Mouse (Mus musculus): ENCODE data around the gene Afap1. TPM values are rescaled to one million over a fixed set of nuclear protein-coding genes. Genes with fewer than 3 reads are reported as not detected.

Afap1 gene
- polyA plus RNA-seq, 1 experiment from 2014 or later = 73.7 TPM

DNA sequence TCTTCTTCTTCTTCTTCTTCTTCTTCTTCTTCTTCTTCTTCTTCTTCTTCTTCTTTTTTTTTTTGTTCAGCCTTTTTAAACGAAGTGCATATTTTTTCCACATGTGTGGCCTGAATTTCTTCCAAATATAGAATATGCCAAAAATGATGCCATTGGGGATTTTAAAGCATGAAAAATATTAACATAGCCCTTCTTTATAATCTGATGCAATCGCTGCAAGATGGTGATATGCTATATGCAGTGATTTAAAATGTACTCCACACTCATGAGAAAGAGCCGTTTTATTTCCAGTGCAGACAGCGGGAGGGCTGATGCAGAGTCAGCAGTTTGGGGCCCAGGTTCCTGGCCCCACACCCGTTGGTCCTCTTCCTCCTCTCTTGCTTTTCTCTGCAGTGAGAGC, 55.9 kb downstream of the Afap1 start:
- ATAC-seq (ENCODE audit: low read depth) = no peak
- H3K4me3 ChIP-seq (ENCODE audit: low read depth, low read length) = no peak overlapping the region
- no peaks in the 10 kb centered on the region for H3K4me1 ChIP-seq (ENCODE audit: control insufficient read depth, insufficient read depth, low read length)
- peaks cover 50% of the 10 kb centered on the region for H3K36me3 ChIP-seq (ENCODE audit: control insufficient read depth, insufficient read depth, low read length)
- no peak overlapping the region for H3K4me2 ChIP-seq (ENCODE audit: low read depth, low read length)
- WGBS = 75% methylated on average over 5 of the region's 5 CpGs
- H3K27me3 ChIP-seq (ENCODE audit: control insufficient read depth, insufficient read depth, low read length) = no peaks in the 10 kb centered on the region
- no peak overlapping the region for H3K9ac ChIP-seq (replicated peaks; ENCODE audit: low read depth, low read length)
- H3K9me3 ChIP-seq (ENCODE audit: control insufficient read depth, low read length) = no peaks in the 10 kb centered on the region
- H3K27ac ChIP-seq (ENCODE audit: low read depth, low read length) = no peak overlapping the region

GRCm38 (mm10) chr5:35950504-35950903, 57.4 kb downstream of the Afap1 start:
- Histone ChIP-seq H3K4me1 (ENCODE audit: control insufficient read depth, insufficient read depth, low read length) (peaks cover 3% of the 10 kb centered on the region; the same call in 1 of the 2 replicates), H3K9me3 (ENCODE audit: control insufficient read depth, low read length) (no peaks in the 10 kb centered on the region), H3K9ac (replicated peaks; ENCODE audit: low read depth, low read length) (no peak overlapping the region), H3K4me3 (ENCODE audit: low read depth, low read length) (no peak overlapping the region), H3K27ac (ENCODE audit: low read depth, low read length) (no peak overlapping the region), H3K27me3 (ENCODE audit: control insufficient read depth, insufficient read depth, low read length) (no peaks in the 10 kb centered on the region), H3K4me2 (ENCODE audit: low read depth, low read length) (no peak overlapping the region), H3K36me3 (ENCODE audit: control insufficient read depth, insufficient read depth, low read length) (peaks cover 43% of the 10 kb centered on the region)
- no peak; the same call in 1 of the 2 replicates for ATAC-seq (ENCODE audit: low read depth)
- 47% methylated on average over 7 of the region's 7 CpGs for WGBS

- Histone ChIP-seq H3K27ac (ENCODE audit: low read depth, low read length) (no peak overlapping the region; the same call in 1 of the 2 replicates), H3K9me3 (ENCODE audit: control insufficient read depth, low read length) (no peaks in the 10 kb centered on the region)
Measured at GRCm38 (mm10) chr5:35954055-35954718, 61.1 kb downstream of the Afap1 start.

GRCm38 (mm10) chr5:35956268-35956667, 63.1 kb downstream of the Afap1 start:
- ATAC-seq (ENCODE audit: low read depth) = no peak

More at GRCm38 (mm10) chr5:35954055-35954718, 61.1 kb downstream of the Afap1 start:
- ATAC-seq (ENCODE audit: low read depth) = no peak
- Histone ChIP-seq H3K27me3 (ENCODE audit: control insufficient read depth, insufficient read depth, low read length) (no peaks in the 10 kb centered on the region), H3K36me3 (ENCODE audit: control insufficient read depth, insufficient read depth, low read length) (peaks cover 32% of the 10 kb centered on the region), H3K9ac (replicated peaks; ENCODE audit: low read depth, low read length) (no peak overlapping the region), H3K4me1 (ENCODE audit: control insufficient read depth, insufficient read depth, low read length) (peaks cover 3% of the 10 kb centered on the region; the same call in 1 of the 2 replicates), H3K4me3 (ENCODE audit: low read depth, low read length) (no peak overlapping the region), H3K4me2 (ENCODE audit: low read depth, low read length) (no peak overlapping the region)
- WGBS = 46% methylated on average over 12 of the region's 12 CpGs

GRCm38 (mm10) chr5:35958681-35959080, 65.6 kb downstream of the Afap1 start:
- Histone ChIP-seq H3K9me3 (ENCODE audit: control insufficient read depth, low read length) (no peaks in the 10 kb centered on the region), H3K4me2 (ENCODE audit: low read depth, low read length) (no peak overlapping the region), H3K36me3 (ENCODE audit: control insufficient read depth, insufficient read depth, low read length) (peaks cover 30% of the 10 kb centered on the region; the same call in 1 of the 2 replicates), H3K27me3 (ENCODE audit: control insufficient read depth, insufficient read depth, low read length) (no peaks in the 10 kb centered on the region), H3K4me1 (ENCODE audit: control insufficient read depth, insufficient read depth, low read length) (peaks cover 3% of the 10 kb centered on the region; the same call in 1 of the 2 replicates), H3K9ac (replicated peaks; ENCODE audit: low read depth, low read length) (no peak overlapping the region), H3K27ac (ENCODE audit: low read depth, low read length) (no peak overlapping the region), H3K4me3 (ENCODE audit: low read depth, low read length) (no peak overlapping the region)
- WGBS = 82% methylated on average over 2 of the region's 2 CpGs
- no peak for ATAC-seq (ENCODE audit: low read depth)

More at GRCm38 (mm10) chr5:35956268-35956667, 63.1 kb downstream of the Afap1 start:
- WGBS = 96% methylated on average over 1 of the region's 1 CpGs
- Histone ChIP-seq H3K9ac (replicated peaks; ENCODE audit: low read depth, low read length) (no peak overlapping the region), H3K9me3 (ENCODE audit: control insufficient read depth, low read length) (no peaks in the 10 kb centered on the region), H3K27me3 (ENCODE audit: control insufficient read depth, insufficient read depth, low read length) (no peaks in the 10 kb centered on the region), H3K4me3 (ENCODE audit: low read depth, low read length) (no peak overlapping the region), H3K4me2 (ENCODE audit: low read depth, low read length) (no peak overlapping the region), H3K27ac (ENCODE audit: low read depth, low read length) (no peak overlapping the region), H3K36me3 (ENCODE audit: control insufficient read depth, insufficient read depth, low read length) (peaks cover 28% of the 10 kb centered on the region), H3K4me1 (ENCODE audit: control insufficient read depth, insufficient read depth, low read length) (peaks cover 3% of the 10 kb centered on the region; the same call in 1 of the 2 replicates)

- H3K4me3 ChIP-seq (ENCODE audit: low read depth, low read length) = no peak overlapping the region
- H3K9me3 ChIP-seq (ENCODE audit: control insufficient read depth, low read length) = no peaks in the 10 kb centered on the region
- H3K4me2 ChIP-seq (ENCODE audit: low read depth, low read length) = no peak overlapping the region
- 74% methylated on average over 8 of the region's 8 CpGs for WGBS
- no peak overlapping the region for H3K27ac ChIP-seq (ENCODE audit: low read depth, low read length)
- no peak overlapping the region for H3K9ac ChIP-seq (replicated peaks; ENCODE audit: low read depth, low read length)
- no peak for ATAC-seq (ENCODE audit: low read depth)
- peaks cover 41% of the 10 kb centered on the region for H3K36me3 ChIP-seq (ENCODE audit: control insufficient read depth, insufficient read depth, low read length)
- no peaks in the 10 kb centered on the region for H3K27me3 ChIP-seq (ENCODE audit: control insufficient read depth, insufficient read depth, low read length)
- no peaks in the 10 kb centered on the region for H3K4me1 ChIP-seq (ENCODE audit: control insufficient read depth, insufficient read depth, low read length)
Measured at GRCm38 (mm10) chr5:35960168-35960567, 67.0 kb downstream of the Afap1 start.

GRCm38 (mm10) chr5:35961271-35961670, 68.2 kb downstream of the Afap1 start:
- H3K27me3 ChIP-seq (ENCODE audit: control insufficient read depth, insufficient read depth, low read length) = no peaks in the 10 kb centered on the region
- no peak overlapping the region for H3K9ac ChIP-seq (replicated peaks; ENCODE audit: low read depth, low read length)
- H3K27ac ChIP-seq (ENCODE audit: low read depth, low read length) = no peak overlapping the region; the same call in 1 of the 2 replicates
- no peak overlapping the region for H3K4me2 ChIP-seq (ENCODE audit: low read depth, low read length)
- no peak overlapping the region for H3K4me3 ChIP-seq (ENCODE audit: low read depth, low read length)
- peaks cover 46% of the 10 kb centered on the region for H3K36me3 ChIP-seq (ENCODE audit: control insufficient read depth, insufficient read depth, low read length)
- WGBS = 69% methylated on average over 8 of the region's 8 CpGs
- H3K4me1 ChIP-seq (ENCODE audit: control insufficient read depth, insufficient read depth, low read length) = no peaks in the 10 kb centered on the region
- H3K9me3 ChIP-seq (ENCODE audit: control insufficient read depth, low read length) = no peaks in the 10 kb centered on the region
- no peak for ATAC-seq (ENCODE audit: low read depth)

DNA sequence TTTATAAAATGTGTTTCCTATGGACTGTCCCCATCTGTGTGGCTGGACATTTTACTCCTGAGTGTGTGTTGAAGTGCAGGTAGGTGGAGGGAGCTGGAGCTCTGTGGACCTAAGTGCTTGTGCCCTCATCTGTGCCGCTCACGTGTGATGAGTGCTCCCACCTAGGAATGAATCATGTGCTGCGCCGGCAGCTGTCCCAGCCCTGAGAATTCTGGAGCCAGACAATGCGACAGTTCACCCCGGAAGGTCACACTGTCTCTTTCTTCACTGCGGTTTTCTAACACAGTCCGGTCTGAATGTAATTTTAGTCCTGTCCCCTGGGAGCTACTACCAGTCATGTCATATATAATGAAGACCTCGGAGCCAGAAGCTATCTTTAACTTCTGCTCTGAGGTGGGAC, 70.5 kb downstream of the Afap1 start:
- Histone ChIP-seq H3K27ac (ENCODE audit: low read depth, low read length) (no peak overlapping the region), H3K36me3 (ENCODE audit: control insufficient read depth, insufficient read depth, low read length) (peaks cover 48% of the 10 kb centered on the region), H3K4me1 (ENCODE audit: control insufficient read depth, insufficient read depth, low read length) (no peaks in the 10 kb centered on the region), H3K9ac (replicated peaks; ENCODE audit: low read depth, low read length) (no peak overlapping the region), H3K4me2 (ENCODE audit: low read depth, low read length) (no peak overlapping the region), H3K9me3 (ENCODE audit: control insufficient read depth, low read length) (no peaks in the 10 kb centered on the region), H3K27me3 (ENCODE audit: control insufficient read depth, insufficient read depth, low read length) (no peaks in the 10 kb centered on the region), H3K4me3 (ENCODE audit: low read depth, low read length) (no peak overlapping the region)
- peak; percentile 24; the same call in 1 of the 2 replicates for ATAC-seq (ENCODE audit: low read depth)
- 49% methylated on average over 9 of the region's 9 CpGs for WGBS

GRCm38 (mm10) chr5:35965036-35965435, 71.9 kb downstream of the Afap1 start:
- 50% methylated on average over 5 of the region's 5 CpGs for WGBS
- no peaks in the 10 kb centered on the region for H3K9me3 ChIP-seq (ENCODE audit: control insufficient read depth, low read length)
- no peaks in the 10 kb centered on the region for H3K4me1 ChIP-seq (ENCODE audit: control insufficient read depth, insufficient read depth, low read length)
- H3K9ac ChIP-seq (replicated peaks; ENCODE audit: low read depth, low read length) = no peak overlapping the region
- H3K36me3 ChIP-seq (ENCODE audit: control insufficient read depth, insufficient read depth, low read length) = peaks cover 51% of the 10 kb centered on the region
- no peak; the same call in 1 of the 2 replicates for ATAC-seq (ENCODE audit: low read depth)
- no peak overlapping the region for H3K4me2 ChIP-seq (ENCODE audit: low read depth, low read length)
- no peak overlapping the region for H3K27ac ChIP-seq (ENCODE audit: low read depth, low read length)
- no peak overlapping the region for H3K4me3 ChIP-seq (ENCODE audit: low read depth, low read length)
- no peaks in the 10 kb centered on the region for H3K27me3 ChIP-seq (ENCODE audit: control insufficient read depth, insufficient read depth, low read length)
